ENCODE assay signal across 32 mouse cellular contexts in genomic region chr11:33598986-33599385, GRCm38 (mm10). TPM values are rescaled to one million over a fixed set of nuclear protein-coding genes. Genes with fewer than 3 reads are reported as not detected.
DNase-seq lines count a peak whose midpoint lies in the region; ATAC-seq and TF ChIP-seq lines count a peak whose summit lies in the region.
"Had no signal": no experiment of that assay in that cellular context is flagged by ENCODE, and none has a peak within 500 bp of the region (broad histone marks: within the 10 kb centered on the region; RNA-seq: fewer than 3 reads in every experiment).

Gene D130052B06Rik (plus strand): TSS chr11:33599302.

- ATAC-seq in hindbrain, embryonic 14.5 days (ENCODE audit: low FRiP score) = no peak
- ATAC-seq: forebrain, embryonic 14.5 days; forebrain, postnatal 0 days; hindbrain, embryonic 16.5 days had no signal

- H3K4me3 ChIP-seq in heart, adult 2 months = no peak within 1 kb of the TSS
- no peak within 1 kb of the TSS for H3K4me3 ChIP-seq in hindbrain, embryonic 14.5 days (replicated peaks; ENCODE audit: low read length)
- H3K4me3 ChIP-seq: embryonic facial prominence, embryonic 13.5 days; gastrocnemius, adult 2 months; hindbrain, embryonic 12.5 days had no signal

- peak; percentile 56 for DNase-seq in heart, adult 11 months
- DNase-seq in heart, adult 2 months = no peak
- peak; percentile 66 for DNase-seq in urinary bladder, postnatal 14 days (ENCODE audit: low spot score)
- no peak for DNase-seq in urinary bladder, adult 18-20 months (ENCODE audit: low spot score in 2 of 2)
- DNase-seq in gonadal fat pad, adult 2 months (ENCODE audit: low read depth) = peak; percentile 40
- no peak for DNase-seq in hindbrain, embryonic 14.5 days (ENCODE audit: low spot score)
- DNase-seq in ovary, adult 18-20 months (ENCODE audit: low spot score) = no peak
- DNase-seq: adrenal gland, postnatal 10 days; adrenal gland, postnatal 36 days; B cell, adult 2 months; cerebellum, adult 18-20 months; cerebellum, adult 9-10 months; forebrain, postnatal 0 days; gastrocnemius, adult 2 months; gastrocnemius, postnatal 14 days had no signal

- H3K27ac ChIP-seq in heart, adult 2 months = no peak within 1 kb of the TSS
- no peak within 1 kb of the TSS for H3K27ac ChIP-seq in hindbrain, embryonic 14.5 days
- H3K27ac ChIP-seq: embryonic facial prominence, embryonic 13.5 days; gastrocnemius, adult 2 months; hindbrain, embryonic 12.5 days had no signal

- no peaks in the 10 kb centered on the region for H3K4me1 ChIP-seq in heart, adult 2 months (ENCODE audit: control insufficient read depth, insufficient read depth, low read length)
- no peaks in the 10 kb centered on the region for H3K4me1 ChIP-seq in hindbrain, embryonic 14.5 days (replicated peaks; ENCODE audit: control insufficient read depth, insufficient read depth, low read length)
- H3K4me1 ChIP-seq: embryonic facial prominence, embryonic 13.5 days had no signal

- WGBS in heart, adult 2 months = 62% methylated on average over 4 of the region's 4 CpGs
- WGBS in hindbrain, embryonic 14.5 days = 77% methylated on average over 4 of the region's 4 CpGs

- H3K4me2 ChIP-seq in hindbrain, embryonic 14.5 days (replicated peaks) = no peak within 1 kb of the TSS
- H3K4me2 ChIP-seq: embryonic facial prominence, embryonic 13.5 days; heart, embryonic 11.5 days; hindbrain, embryonic 12.5 days had no signal

- no peaks in the 10 kb centered on the region for H3K79me2 ChIP-seq in heart, adult 2 months (replicated peaks; ENCODE audit: control insufficient read depth, insufficient read depth, low read length)

- no peak for TF ChIP-seq EP300 in heart, adult 2 months (IDR thresholded peaks at IDR 0.05; ENCODE audit: insufficient read depth, low read depth, low read length)

- TF ChIP-seq POLR2A in heart, adult 2 months (IDR thresholded peaks at IDR 0.05; ENCODE audit: insufficient read depth, low read depth, low read length) = no peak

- no peak within 1 kb of the TSS for H3K9ac ChIP-seq in heart, adult 2 months (ENCODE audit: low read depth, low read length)
- no peak within 1 kb of the TSS for H3K9ac ChIP-seq in hindbrain, embryonic 14.5 days
- H3K9ac ChIP-seq: embryonic facial prominence, embryonic 13.5 days; forebrain, postnatal 0 days; hindbrain, embryonic 12.5 days had no signal

- no peaks in the 10 kb centered on the region for H3K36me3 ChIP-seq in heart, adult 2 months (ENCODE audit: control insufficient read depth, insufficient read depth, low read length)
- H3K36me3 ChIP-seq in hindbrain, embryonic 14.5 days (replicated peaks; ENCODE audit: control insufficient read depth, insufficient read depth) = no peaks in the 10 kb centered on the region
- H3K36me3 ChIP-seq: embryonic facial prominence, embryonic 13.5 days; G1E; hindbrain, embryonic 12.5 days had no signal

- H3K27me3 ChIP-seq in heart, adult 2 months (ENCODE audit: control insufficient read depth, insufficient read depth, low read length) = no peaks in the 10 kb centered on the region
- H3K27me3 ChIP-seq in hindbrain, embryonic 14.5 days (ENCODE audit: control insufficient read depth, insufficient read depth, low read length) = no peaks in the 10 kb centered on the region
- H3K27me3 ChIP-seq: embryonic facial prominence, embryonic 13.5 days; hindbrain, embryonic 12.5 days; Patski had no signal

- intact Hi-C loops in heart, adult 2 months (cut with DNase I) = no loop called here

- TF ChIP-seq CTCF in heart, adult 2 months (IDR thresholded peaks at IDR 0.05) = no peak

- no peaks in the 10 kb centered on the region for H3K9me3 ChIP-seq in hindbrain, embryonic 14.5 days (ENCODE audit: control insufficient read depth, low read length)
- H3K9me3 ChIP-seq: embryonic facial prominence, embryonic 13.5 days; G1E; hindbrain, embryonic 12.5 days had no signal

RNA-seq across cellular contexts. Expression of gene D130052B06Rik, which starts in this region (rescaled TPM):
- not detected for total RNA-seq in heart, adult 2 months (2021)
- polyA plus RNA-seq in heart, adult 2 months (2012; rRNA removed) = not detected in 2 replicates
- 0.19 and 0.49 TPM in 2 replicates for polyA plus RNA-seq in gonadal fat pad, adult 2 months (2012; rRNA removed)
- polyA plus RNA-seq in hindbrain, embryonic 14.5 days (2014; fragmentation: Nextera tagmentation; extraction: Ambion mirVana) = not detected in 2 replicates
- total RNA-seq: adrenal gland, adult 18-20 months; adrenal gland, postnatal 10 days; adrenal gland, postnatal 36 days; CH12.LX; forebrain, postnatal 0 days; gastrocnemius, adult 2 months; gastrocnemius, postnatal 14 days; gastrocnemius, postnatal 4 days; heart, adult 8-10 months; heart, postnatal 25 days; hematopoietic stem cell, adult 5-6 weeks had no signal
- polyA plus RNA-seq: embryonic facial prominence, embryonic 13.5 days; forebrain, embryonic 11.5 days; forebrain, embryonic 14.5 days; forebrain, postnatal 0 days; frontal cortex, adult 2 months; G1E; heart, embryonic 11.5 days; heart, embryonic 14.5 days; heart, postnatal 0 days; hindbrain, embryonic 16.5 days; Patski had no signal

Comparison
In these comparisons a context has a peak if more than half of its experiments do, and no peak if none do; other contexts are left out.
1. DNase-seq: peak in heart, adult 11 months (single experiment) and urinary bladder, postnatal 14 days (single experiment); none in heart, adult 2 months (0 of 2), urinary bladder, adult 18-20 months (0 of 2), hindbrain, embryonic 14.5 days (single experiment) and ovary, adult 18-20 months (single experiment).
2. Peak in DNase-seq in gonadal fat pad, adult 2 months; RNA of the gene not detected or under 1 TPM.